Mouse (Mus musculus) CH12.LX (cell line): ENCODE measurements around the gene Ccdc148.

Source experiments
- CTCF ChIP-seq, 2 experiments: IDR thresholded peaks in 1 of 2; conservative IDR thresholded peaks in 1 of 2; 2 replicates each; pipeline ENCODE4 v1.5.1; 2011 to 2012; ENCODE audit warnings: low read depth in 2 of 2, low read length in 2 of 2, improper control_type of control experiment in 1 of 2, inconsistent platforms in 1 of 2, mild to moderate bottlenecking in 1 of 2, moderate library complexity in 1 of 2
- EP300 ChIP-seq: IDR thresholded peaks from 2 replicates; pipeline ENCODE4 v1.6.1; 2011; ENCODE audit warnings: low read length, improper control_type of control experiment
- POLR2A ChIP-seq: IDR thresholded peaks from 2 replicates; pipeline ENCODE4 v1.6.1; 2011; ENCODE audit warnings: low read depth, mild to moderate bottlenecking, improper control_type of control experiment, low read length
- SMC3 ChIP-seq: IDR thresholded peaks from 2 replicates; pipeline ENCODE4 v1.6.1; 2011; ENCODE audit warnings: low read depth, low read length, improper control_type of control experiment

DNA sequence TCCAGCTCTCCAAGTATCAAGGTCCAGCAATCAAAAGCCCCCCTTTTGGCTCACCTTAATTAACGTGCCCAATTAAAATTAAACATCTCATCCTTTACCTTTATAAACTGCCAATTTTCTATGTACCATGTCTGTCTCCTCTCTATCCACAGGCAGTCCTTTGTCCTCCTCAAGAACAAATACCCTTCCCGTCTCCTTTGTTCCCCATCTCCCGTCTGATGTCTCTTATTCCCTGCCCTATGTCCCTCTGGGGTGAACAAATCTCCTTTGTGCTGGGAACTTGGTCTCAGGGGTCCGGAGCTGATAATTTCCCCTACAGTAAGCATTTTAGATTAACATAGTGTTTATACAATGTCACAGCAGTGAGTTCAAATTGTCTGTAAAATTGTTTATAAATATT, 363.0 kb downstream of the Ccdc148 start:
- no peak for TF ChIP-seq CTCF (conservative IDR thresholded peaks at IDR 0.05 in 1 of 2, IDR thresholded peaks at IDR 0.05 in 1 of 2; ENCODE audit: low read depth in 2 of 2, low read length in 2 of 2)
- no peak for TF ChIP-seq POLR2A
- TF ChIP-seq SMC3 = no peak
- TF ChIP-seq EP300 = no peak
